Mouse (Mus musculus): Measurements from ENCODE around the gene Smg5. TPM values are rescaled to one million over a fixed set of nuclear protein-coding genes. Genes with fewer than 3 reads are reported as not detected.

The Smg5 gene
- polyA plus RNA-seq, 1 experiment, result 103 TPM

- Histone ChIP-seq H3K4me1 (ENCODE audit: control insufficient read depth, insufficient read depth, low read length) (no peaks in the 10 kb centered on the region; the same call in 1 of the 2 replicates), H3K4me3 (replicated peaks; ENCODE audit: insufficient read depth, low read depth, low read length) (peak overlapping the region; percentile 92), H3K27me3 (ENCODE audit: control insufficient read depth, insufficient read depth, low read length) (no peaks in the 10 kb centered on the region), H3K27ac (ENCODE audit: insufficient read depth, low read length) (peak overlapping the region; percentile 70)
- no peak for DNase-seq
- no peak for TF ChIP-seq POLR2A (IDR thresholded peaks at IDR 0.05; ENCODE audit: borderline replicate concordance, insufficient read depth, low read length)
- under 1% methylated on average over 30 of the region's 30 CpGs for WGBS
Measured at GRCm38 (mm10) chr3:88297321-88297851, 38.7 kb upstream of the Smg5 start.

GRCm38 (mm10) chr3:88299172-88299571 lies 36.9 kb upstream of the Smg5 start:
- H3K27me3 ChIP-seq (ENCODE audit: control insufficient read depth, insufficient read depth, low read length), result no peaks in the 10 kb centered on the region
- WGBS, result 94% methylated on average over 1 of the region's 1 CpGs
- TF ChIP-seq POLR2A (IDR thresholded peaks at IDR 0.05; ENCODE audit: borderline replicate concordance, insufficient read depth, low read length) (no peak), CTCF (IDR thresholded peaks at IDR 0.05; ENCODE audit: borderline replicate concordance, insufficient read depth, low read depth, low read length) (no peak)
- H3K4me1 ChIP-seq (ENCODE audit: control insufficient read depth, insufficient read depth, low read length), result no peaks in the 10 kb centered on the region; the same call in 1 of the 2 replicates
- no peak overlapping the region for H3K27ac ChIP-seq (ENCODE audit: insufficient read depth, low read length)
- DNase-seq, result no peak
- no peak overlapping the region for H3K4me3 ChIP-seq (replicated peaks; ENCODE audit: insufficient read depth, low read depth, low read length)

- TF ChIP-seq POLR2A (IDR thresholded peaks at IDR 0.05; ENCODE audit: borderline replicate concordance, insufficient read depth, low read length) (peak; percentile 70; the same call in 1 of the 2 replicates), CTCF (IDR thresholded peaks at IDR 0.05; ENCODE audit: borderline replicate concordance, insufficient read depth, low read depth, low read length) (no peak)
- no peaks in the 10 kb centered on the region for H3K27me3 ChIP-seq (ENCODE audit: control insufficient read depth, insufficient read depth, low read length)
- H3K4me1 ChIP-seq (ENCODE audit: control insufficient read depth, insufficient read depth, low read length), result peaks cover 7% of the 10 kb centered on the region
- H3K4me3 ChIP-seq (replicated peaks; ENCODE audit: insufficient read depth, low read depth, low read length), result peak within 1 kb of the TSS; percentile 98
- H3K27ac ChIP-seq (ENCODE audit: insufficient read depth, low read length), result peak within 1 kb of the TSS; percentile 46; the same call in 1 of the 2 replicates
- DNase-seq, result peak; percentile 71 to 75
- under 1% methylated on average over 10 of the region's 10 CpGs for WGBS
Measured at GRCm38 (mm10) chr3:88324951-88325405, 11.1 kb upstream of the Smg5 start, which contains the start of gene Glmp. Gene Glmp (plus strand): TSS chr3:88325023.

DNA sequence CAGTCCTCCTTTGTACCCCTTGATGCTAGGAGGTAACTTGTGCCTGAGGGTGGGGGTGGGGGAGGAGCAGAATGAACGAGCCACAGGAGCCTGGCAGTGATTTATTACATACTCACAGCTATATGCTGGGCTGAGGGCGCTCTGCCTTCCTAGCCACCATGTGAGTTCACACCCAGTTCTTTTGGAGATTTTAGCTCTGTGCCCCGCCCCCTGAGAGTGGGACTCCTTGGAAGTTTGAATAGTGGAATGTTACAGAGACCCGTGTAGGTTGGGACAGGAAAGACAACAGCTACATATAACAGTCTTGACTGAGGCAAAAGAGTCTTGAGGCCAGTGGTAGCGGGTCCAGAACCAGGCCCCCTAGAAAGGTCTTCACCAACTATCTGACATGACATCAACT lies 7.1 kb upstream of the Smg5 start:
- no peak overlapping the region for H3K4me3 ChIP-seq (replicated peaks; ENCODE audit: insufficient read depth, low read depth, low read length)
- peaks cover 7% of the 10 kb centered on the region for H3K4me1 ChIP-seq (ENCODE audit: control insufficient read depth, insufficient read depth, low read length)
- TF ChIP-seq CTCF (IDR thresholded peaks at IDR 0.05; ENCODE audit: borderline replicate concordance, insufficient read depth, low read depth, low read length), result no peak
- no peak for TF ChIP-seq POLR2A (IDR thresholded peaks at IDR 0.05; ENCODE audit: borderline replicate concordance, insufficient read depth, low read length)
- no peak overlapping the region for H3K27ac ChIP-seq (ENCODE audit: insufficient read depth, low read length)
- 74% methylated on average over 5 of the region's 5 CpGs for WGBS
- no peak for DNase-seq
- no peaks in the 10 kb centered on the region for H3K27me3 ChIP-seq (ENCODE audit: control insufficient read depth, insufficient read depth, low read length)

DNA sequence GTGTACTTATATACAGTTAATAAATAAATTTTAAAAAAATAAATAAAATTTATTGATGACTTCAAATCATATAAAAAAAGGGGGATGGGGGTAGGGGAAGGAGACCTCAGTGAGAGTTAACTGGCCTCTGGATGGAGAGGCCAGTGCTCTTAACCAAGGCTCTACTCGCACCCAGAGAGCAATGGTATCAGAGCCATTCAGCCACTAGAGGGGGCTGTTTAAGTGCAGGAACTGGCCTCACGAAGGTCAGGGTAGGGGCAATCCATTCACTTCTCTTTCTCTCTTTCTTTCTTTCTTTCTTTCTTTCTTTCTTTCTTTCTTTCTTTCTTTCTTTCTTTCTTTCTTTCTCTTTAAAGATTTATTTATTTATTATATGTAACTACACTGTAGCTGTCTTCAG lies 4.8 kb upstream of the Smg5 start:
- Histone ChIP-seq H3K4me1 (ENCODE audit: control insufficient read depth, insufficient read depth, low read length) (peaks cover 2% of the 10 kb centered on the region), H3K27me3 (ENCODE audit: control insufficient read depth, insufficient read depth, low read length) (no peaks in the 10 kb centered on the region), H3K27ac (ENCODE audit: insufficient read depth, low read length) (no peak overlapping the region), H3K4me3 (replicated peaks; ENCODE audit: insufficient read depth, low read depth, low read length) (no peak overlapping the region)
- DNase-seq, result no peak
- WGBS, result 27% methylated on average over 2 of the region's 2 CpGs
- TF ChIP-seq CTCF (IDR thresholded peaks at IDR 0.05; ENCODE audit: borderline replicate concordance, insufficient read depth, low read depth, low read length), result peak; percentile 66; the same call in 1 of the 2 replicates
- no peak for TF ChIP-seq POLR2A (IDR thresholded peaks at IDR 0.05; ENCODE audit: borderline replicate concordance, insufficient read depth, low read length)

DNA sequence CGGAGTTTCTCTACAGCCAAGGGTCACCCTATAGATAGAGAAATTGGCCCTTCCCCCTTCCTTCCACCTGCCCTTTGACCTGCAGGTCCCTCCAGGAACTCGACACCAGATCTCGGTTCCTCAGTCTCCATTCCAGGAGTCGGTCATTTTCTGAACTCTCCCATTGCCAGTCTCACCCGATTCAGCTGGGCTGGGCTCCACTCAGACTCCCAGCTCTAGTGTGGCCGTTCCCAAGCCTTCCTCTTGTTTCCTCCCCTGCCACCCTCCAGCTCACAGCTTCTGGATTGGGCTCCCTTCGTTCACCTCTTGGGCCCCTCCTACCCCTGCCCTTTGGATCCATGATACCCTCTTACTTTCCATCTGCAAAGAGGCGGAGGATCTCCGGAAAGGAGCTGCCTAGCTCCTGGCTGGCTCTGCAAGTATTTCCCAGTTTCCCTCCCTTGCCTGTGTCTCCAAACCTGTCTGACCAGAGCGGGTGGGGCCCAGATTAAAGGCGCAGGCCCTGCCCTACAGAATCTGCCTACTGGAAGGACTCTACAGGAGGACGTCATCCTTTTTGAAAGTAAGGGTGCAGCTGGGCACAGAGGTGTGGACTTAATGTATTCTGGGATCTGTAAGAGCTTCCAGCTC lies 1.9 kb upstream of the Smg5 start:
- TF ChIP-seq POLR2A (IDR thresholded peaks at IDR 0.05; ENCODE audit: borderline replicate concordance, insufficient read depth, low read length), result no peak
- TF ChIP-seq CTCF (IDR thresholded peaks at IDR 0.05; ENCODE audit: borderline replicate concordance, insufficient read depth, low read depth, low read length), result no peak
- 70% methylated on average over 12 of the region's 12 CpGs for WGBS
- no peak for DNase-seq
- no peak overlapping the region for H3K4me3 ChIP-seq (replicated peaks; ENCODE audit: insufficient read depth, low read depth, low read length)
- H3K27ac ChIP-seq (ENCODE audit: insufficient read depth, low read length), result no peak overlapping the region
- H3K4me1 ChIP-seq (ENCODE audit: control insufficient read depth, insufficient read depth, low read length), result peaks cover 6% of the 10 kb centered on the region
- no peaks in the 10 kb centered on the region for H3K27me3 ChIP-seq (ENCODE audit: control insufficient read depth, insufficient read depth, low read length)

GRCm38 (mm10) chr3:88334902-88335435 lies 1.1 kb upstream of the Smg5 start:
- no peak for TF ChIP-seq POLR2A (IDR thresholded peaks at IDR 0.05; ENCODE audit: borderline replicate concordance, insufficient read depth, low read length)
- TF ChIP-seq CTCF (IDR thresholded peaks at IDR 0.05; ENCODE audit: borderline replicate concordance, insufficient read depth, low read depth, low read length), result no peak
- peaks cover 6% of the 10 kb centered on the region for H3K4me1 ChIP-seq (ENCODE audit: control insufficient read depth, insufficient read depth, low read length)
- no peaks in the 10 kb centered on the region for H3K27me3 ChIP-seq (ENCODE audit: control insufficient read depth, insufficient read depth, low read length)
- 28% methylated on average over 3 of the region's 3 CpGs for WGBS
- H3K27ac ChIP-seq (ENCODE audit: insufficient read depth, low read length), result no peak overlapping the region
- H3K4me3 ChIP-seq (replicated peaks; ENCODE audit: insufficient read depth, low read depth, low read length), result peak overlapping the region; percentile 84
- DNase-seq, result no peak

Measured in cerebellum, adult 2 months (tissue).